Mouse (Mus musculus) neural tube, embryonic 11.5 days (tissue): Measurements from ENCODE around the gene Defb36. TPM values are rescaled to one million over a fixed set of nuclear protein-coding genes. Genes with fewer than 3 reads are reported as not detected.

ENCODE experiments used
- ATAC-seq: fragments of 200-750 bp; cut with Nextera tagmentation; 2 replicates; pipeline ENCODE4 v1.8.0; 2017; ENCODE audit warnings: moderate number of reproducible peaks, mild to moderate bottlenecking, moderate TSS enrichment, moderate library complexity; ENCODE audit not compliant: insufficient read depth, low FRiP score, low TSS enrichment
- DNase-seq: peaks from one replicate; pipeline ENCODE4 v3.0.0-alpha.2; 2015; ENCODE audit warnings: low spot score
- H3K27ac ChIP-seq: fragments of 300-500 bp; sonication (generic); 2 replicates; pipeline ENCODE4 v1.5.1; 2014; ENCODE audit warnings: low read depth, mild to moderate bottlenecking, low read length
- H3K27me3 ChIP-seq: fragments of 300-500 bp; sonication (generic); 2 replicates; pipeline ENCODE4 v1.6.1; 2014; ENCODE audit warnings: mild to moderate bottlenecking, low read length, mixed read lengths; ENCODE audit not compliant: control insufficient read depth, insufficient read depth
- H3K36me3 ChIP-seq: fragments of 300-500 bp; sonication (generic); 2 replicates; pipeline ENCODE4 v1.6.1; 2014; ENCODE audit warnings: mild to moderate bottlenecking, low read length, moderate library complexity, mixed read lengths; ENCODE audit not compliant: control insufficient read depth, insufficient read depth
- H3K4me1 ChIP-seq: fragments of 300-500 bp; sonication (generic); 2 replicates; pipeline ENCODE4 v1.6.1; 2014; ENCODE audit warnings: low read length, mixed read lengths; ENCODE audit not compliant: control insufficient read depth, insufficient read depth
- H3K4me2 ChIP-seq: fragments of 300-500 bp; sonication (generic); 2 replicates; pipeline ENCODE4 v1.6.1; 2014; ENCODE audit warnings: low read depth, mild to moderate bottlenecking, moderate library complexity
- H3K4me3 ChIP-seq: fragments of 300-500 bp; sonication (generic); 2 replicates; pipeline ENCODE4 v1.5.1; 2014; ENCODE audit warnings: low read depth, low read length
- H3K9ac ChIP-seq: fragments of 300-500 bp; sonication (generic); 2 replicates; pipeline ENCODE4 v1.6.1; 2014; ENCODE audit warnings: mild to moderate bottlenecking, low read length
- H3K9me3 ChIP-seq: fragments of 300-500 bp; sonication (generic); 2 replicates; pipeline ENCODE4 v1.6.1; 2016; ENCODE audit warnings: low read length; ENCODE audit not compliant: control insufficient read depth
- WGBS: fragments of 180-500 bp; shearing (Covaris S2); extraction: QIAGEN DNeasy Blood & Tissue Kit; methylation state at CpG from one replicate; pipeline ENCODE4 v1.1.7; 2014; 5-methylcytosine and 5-hydroxymethylcytosine counted together
- polyA plus RNA-seq: library from polyadenylated mRNA; unstranded; fragments of >200 nt; fragmentation: Nextera tagmentation; extraction: Ambion mirVana; gene quantifications from 2 replicates; pipeline ENCODE4 v1.2.1, GENCODE M21; 2014

Gene Defb36
- polyA plus RNA-seq, 1 experiment from 2014 or later, result not detected

GRCm38 (mm10) chr2:152586926-152587560 lies 17.1 kb upstream of the Defb36 start:
- Histone ChIP-seq H3K9ac (no peak overlapping the region), H3K4me2 (no peak overlapping the region), H3K36me3 (no peaks in the 10 kb centered on the region), H3K9me3 (no peaks in the 10 kb centered on the region), H3K4me1 (no peaks in the 10 kb centered on the region), H3K4me3 (no peak overlapping the region), H3K27ac (no peak overlapping the region), H3K27me3 (no peaks in the 10 kb centered on the region)
- ATAC-seq, result no peak
- no peak for DNase-seq
- 72% methylated on average over 4 of the region's 4 CpGs for WGBS

- 62% methylated on average over 2 of the region's 2 CpGs for WGBS
- ATAC-seq (no peak), DNase-seq (no peak)
These were observed 15.7 kb upstream of the Defb36 start for GRCm38 (mm10) chr2:152588450-152588849.

GRCm38 (mm10) chr2:152589021-152589420 lies 15.1 kb upstream of the Defb36 start:
- H3K9me3 ChIP-seq, result no peaks in the 10 kb centered on the region
- H3K36me3 ChIP-seq, result no peaks in the 10 kb centered on the region
- no peak overlapping the region for H3K4me2 ChIP-seq
- ATAC-seq (no peak), DNase-seq (no peak)
- H3K9ac ChIP-seq, result no peak overlapping the region
- WGBS, result 50% methylated on average over 6 of the region's 6 CpGs
- H3K4me1 ChIP-seq, result no peaks in the 10 kb centered on the region
- H3K27me3 ChIP-seq, result no peaks in the 10 kb centered on the region
- no peak overlapping the region for H3K27ac ChIP-seq
- H3K4me3 ChIP-seq, result no peak overlapping the region

More at GRCm38 (mm10) chr2:152588450-152588849, 15.7 kb upstream of the Defb36 start:
- H3K27ac ChIP-seq, result no peak overlapping the region
- H3K9me3 ChIP-seq, result no peaks in the 10 kb centered on the region
- H3K4me2 ChIP-seq, result no peak overlapping the region
- no peak overlapping the region for H3K4me3 ChIP-seq
- H3K9ac ChIP-seq, result no peak overlapping the region
- no peaks in the 10 kb centered on the region for H3K36me3 ChIP-seq
- H3K27me3 ChIP-seq, result no peaks in the 10 kb centered on the region
- no peaks in the 10 kb centered on the region for H3K4me1 ChIP-seq

GRCm38 (mm10) chr2:152599299-152599698 lies 4.8 kb upstream of the Defb36 start, which contains the start of gene Defb45:
Defb45 (minus strand) TSS chr2:152599399.
- Histone ChIP-seq H3K27ac (no peak within 1 kb of the TSS), H3K4me3 (no peak within 1 kb of the TSS), H3K36me3 (no peaks in the 10 kb centered on the region), H3K9me3 (no peaks in the 10 kb centered on the region), H3K9ac (no peak within 1 kb of the TSS), H3K27me3 (no peaks in the 10 kb centered on the region), H3K4me1 (no peaks in the 10 kb centered on the region), H3K4me2 (no peak within 1 kb of the TSS)
- 77% methylated on average over 7 of the region's 7 CpGs for WGBS
- ATAC-seq, result no peak
- DNase-seq, result no peak

GRCm38 (mm10) chr2:152600076-152600475 lies 4.1 kb upstream of the Defb36 start:
- Histone ChIP-seq H3K9ac (no peak overlapping the region), H3K27me3 (no peaks in the 10 kb centered on the region), H3K4me3 (no peak overlapping the region), H3K27ac (no peak overlapping the region), H3K9me3 (no peaks in the 10 kb centered on the region), H3K4me1 (no peaks in the 10 kb centered on the region), H3K36me3 (no peaks in the 10 kb centered on the region), H3K4me2 (no peak overlapping the region)
- 77% methylated on average over 6 of the region's 6 CpGs for WGBS
- DNase-seq, result no peak
- ATAC-seq, result no peak

- Histone ChIP-seq H3K9ac (no peak overlapping the region), H3K36me3 (no peaks in the 10 kb centered on the region), H3K4me2 (no peak overlapping the region), H3K27me3 (no peaks in the 10 kb centered on the region), H3K27ac (no peak overlapping the region), H3K4me3 (no peak overlapping the region), H3K9me3 (no peaks in the 10 kb centered on the region), H3K4me1 (no peaks in the 10 kb centered on the region)
- no peak for ATAC-seq
- DNase-seq, result no peak
- 76% methylated on average over 4 of the region's 4 CpGs for WGBS
These were observed 2.7 kb upstream of the Defb36 start for GRCm38 (mm10) chr2:152601275-152601960.

- no peaks in the 10 kb centered on the region for H3K4me1 ChIP-seq
- H3K36me3 ChIP-seq, result no peaks in the 10 kb centered on the region
- H3K27me3 ChIP-seq, result no peaks in the 10 kb centered on the region
- no peak overlapping the region for H3K27ac ChIP-seq
- no peaks in the 10 kb centered on the region for H3K9me3 ChIP-seq
- no peak overlapping the region for H3K4me3 ChIP-seq
- H3K9ac ChIP-seq, result no peak overlapping the region
- no peak overlapping the region for H3K4me2 ChIP-seq
- WGBS, result 48% methylated on average over 6 of the region's 6 CpGs
- DNase-seq (no peak), ATAC-seq (no peak)
These were observed 3.6 kb downstream of the Defb36 start for GRCm38 (mm10) chr2:152607746-152608145.

- no peak for DNase-seq
These were observed 4.6 kb downstream of the Defb36 start for GRCm38 (mm10) chr2:152608719-152609118.

DNA sequence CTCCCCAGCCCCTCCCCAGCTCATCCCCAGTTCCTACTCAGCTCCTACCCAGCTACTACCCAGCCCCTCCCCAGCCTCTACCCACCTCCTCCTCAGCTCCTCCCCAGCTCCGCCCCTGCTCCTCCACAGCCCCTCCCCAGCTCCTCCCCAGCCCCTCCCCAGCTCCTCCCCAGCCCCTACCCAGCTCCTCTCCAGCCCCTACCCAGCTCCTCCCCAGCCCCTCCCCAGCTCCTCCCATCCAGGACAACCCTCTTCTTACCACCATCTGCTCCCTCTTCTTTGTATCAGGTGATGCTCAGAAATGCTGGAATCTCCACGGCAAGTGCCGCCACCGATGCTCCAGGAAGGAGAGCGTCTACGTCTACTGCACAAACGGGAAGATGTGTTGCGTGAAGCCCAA lies 8.1 kb downstream of the Defb36 start:
- H3K36me3 ChIP-seq, result no peaks in the 10 kb centered on the region
- 30% methylated on average over 8 of the region's 8 CpGs for WGBS
- H3K9ac ChIP-seq, result no peak overlapping the region
- H3K9me3 ChIP-seq, result no peaks in the 10 kb centered on the region
- no peak for DNase-seq
- ATAC-seq, result no peak
- no peak overlapping the region for H3K4me2 ChIP-seq
- no peak overlapping the region for H3K27ac ChIP-seq
- H3K27me3 ChIP-seq, result no peaks in the 10 kb centered on the region
- H3K4me1 ChIP-seq, result no peaks in the 10 kb centered on the region
- no peak overlapping the region for H3K4me3 ChIP-seq

More at GRCm38 (mm10) chr2:152608719-152609118, 4.6 kb downstream of the Defb36 start:
- no peak overlapping the region for H3K27ac ChIP-seq
- no peaks in the 10 kb centered on the region for H3K27me3 ChIP-seq
- no peak for ATAC-seq
- H3K4me2 ChIP-seq, result no peak overlapping the region
- no peaks in the 10 kb centered on the region for H3K36me3 ChIP-seq
- no peaks in the 10 kb centered on the region for H3K4me1 ChIP-seq
- no peak overlapping the region for H3K9ac ChIP-seq
- H3K4me3 ChIP-seq, result no peak overlapping the region
- H3K9me3 ChIP-seq, result no peaks in the 10 kb centered on the region
- 89% methylated on average over 1 of the region's 1 CpGs for whole genome bisulfite sequencing
